Mouse (Mus musculus) limb, embryonic 11.5 days (tissue): Measurements from ENCODE around the gene Slamf9. TPM values are rescaled to one million over a fixed set of nuclear protein-coding genes. Genes with fewer than 3 reads are reported as not detected.

ENCODE experiments used
- ATAC-seq: fragments of 200-750 bp; cut with Nextera tagmentation; 2 replicates; pipeline ENCODE4 v1.8.0; 2017; ENCODE audit warnings: low read depth; ENCODE audit not compliant: insufficient number of reproducible peaks, low FRiP score, low TSS enrichment
- DNase-seq: peaks from one replicate; pipeline ENCODE4 v3.0.0-alpha.2; 2015; ENCODE audit warnings: low spot score
- H3K27ac ChIP-seq: fragments of 300-500 bp; sonication (generic); replicated peaks from 2 replicates; pipeline ENCODE4 v1.5.1; 2014; ENCODE audit warnings: low read depth, mild to moderate bottlenecking, low read length
- H3K27me3 ChIP-seq: fragments of 300-500 bp; sonication (generic); 2 replicates; pipeline ENCODE4 v1.6.1; 2014; ENCODE audit warnings: mild to moderate bottlenecking, low read length, mixed read lengths; ENCODE audit not compliant: control insufficient read depth, insufficient read depth
- H3K36me3 ChIP-seq: fragments of 300-500 bp; sonication (generic); 2 replicates; pipeline ENCODE4 v1.6.1; 2014; ENCODE audit warnings: mild to moderate bottlenecking, low read length, moderate library complexity, mixed read lengths; ENCODE audit not compliant: control insufficient read depth, insufficient read depth
- H3K4me1 ChIP-seq: fragments of 300-500 bp; sonication (generic); 2 replicates; pipeline ENCODE4 v1.6.1; 2014; ENCODE audit warnings: low read length, mixed read lengths; ENCODE audit not compliant: control insufficient read depth, insufficient read depth
- H3K4me2 ChIP-seq: fragments of 300-500 bp; sonication (generic); 2 replicates; pipeline ENCODE4 v1.6.1; 2014; ENCODE audit warnings: low read depth, mild to moderate bottlenecking, moderate library complexity; ENCODE audit not compliant: severe bottlenecking
- H3K4me3 ChIP-seq: fragments of 300-500 bp; sonication (generic); 2 replicates; pipeline ENCODE4 v1.5.1; 2014; ENCODE audit warnings: low read depth, low read length
- H3K9ac ChIP-seq: fragments of 300-500 bp; sonication (generic); 2 replicates; pipeline ENCODE4 v1.6.1; 2014; ENCODE audit warnings: mild to moderate bottlenecking, low read length
- H3K9me3 ChIP-seq: fragments of 300-500 bp; sonication (generic); 2 replicates; pipeline ENCODE4 v1.6.1; 2016; ENCODE audit warnings: low read length; ENCODE audit not compliant: control insufficient read depth
- WGBS: fragments of 180-500 bp; shearing (Covaris S2); extraction: QIAGEN DNeasy Blood & Tissue Kit; methylation state at CpG from one replicate; pipeline ENCODE4 v1.1.7; 2014; 5-methylcytosine and 5-hydroxymethylcytosine counted together
- polyA plus RNA-seq: library from polyadenylated mRNA; unstranded; fragments of >200 nt; fragmentation: Nextera tagmentation; extraction: Ambion mirVana; gene quantifications from 2 replicates; pipeline ENCODE4 v1.2.1, GENCODE M21; 2014

Slamf9 gene
- polyA plus RNA-seq, 1 experiment from 2014 or later: 0.25 TPM

- Histone ChIP-seq H3K4me1 (0 out of 2 replicates have a peak, but pooled peaks cover 3% of the 10 kb centered on the region), H3K36me3 (no peaks in the 10 kb centered on the region), H3K27ac (no peak overlapping the region), H3K4me2 (no peak overlapping the region), H3K27me3 (no peaks in the 10 kb centered on the region), H3K9me3 (no peaks in the 10 kb centered on the region), H3K9ac (no peak overlapping the region), H3K4me3 (no peak overlapping the region)
- no peak for ATAC-seq
- DNase-seq: no peak
- 77% methylated on average over 1 of the region's 1 CpGs for WGBS
Measured at GRCm38 (mm10) chr1:172515396-172515795, 40.2 kb downstream of the Slamf9 start.

DNA sequence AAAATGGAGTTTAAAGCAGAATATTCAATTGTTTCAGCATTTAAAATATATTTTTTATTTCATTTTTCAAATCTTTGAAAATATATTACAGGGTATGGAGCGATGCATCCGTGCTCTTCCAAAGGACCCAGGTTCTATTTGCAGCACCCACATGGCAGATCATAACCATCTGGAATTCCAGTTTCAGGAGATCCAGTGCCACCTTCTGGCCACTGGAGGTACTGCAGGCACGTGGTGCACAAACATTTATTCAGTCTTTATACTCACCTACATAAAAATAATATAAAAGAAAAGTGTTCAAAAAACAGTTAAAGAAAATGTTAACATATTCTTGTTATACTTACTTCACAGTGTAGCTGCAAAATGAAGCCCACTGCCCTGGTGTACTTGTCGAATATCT, 42.9 kb downstream of the Slamf9 start:
- 81% methylated on average over 4 of the region's 4 CpGs for WGBS

DNA sequence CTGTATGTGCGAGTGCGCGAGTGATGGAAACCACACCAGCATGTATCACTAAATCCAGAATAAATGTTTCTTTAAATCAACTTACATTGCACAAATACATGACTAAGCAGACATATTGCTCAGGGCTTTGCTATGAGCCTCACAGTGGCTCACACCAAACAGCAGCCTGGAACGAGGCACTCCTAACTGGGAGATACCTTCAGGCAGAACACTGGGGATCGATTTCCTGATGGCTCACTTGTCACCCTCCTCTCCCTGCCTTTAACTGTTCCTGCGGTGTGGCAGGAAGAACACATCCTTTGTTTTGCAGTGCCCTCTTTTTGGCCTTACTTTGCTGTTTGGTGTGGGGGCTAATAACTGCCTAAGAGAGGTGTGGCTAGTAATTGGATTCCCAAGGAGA, 44.5 kb downstream of the Slamf9 start:
- Histone ChIP-seq H3K27me3 (no peaks in the 10 kb centered on the region), H3K4me2 (no peak overlapping the region), H3K36me3 (no peaks in the 10 kb centered on the region), H3K27ac (no peak overlapping the region), H3K9ac (no peak overlapping the region), H3K9me3 (no peaks in the 10 kb centered on the region), H3K4me1 (0 out of 2 replicates have a peak, but pooled peaks cover 2% of the 10 kb centered on the region), H3K4me3 (no peak overlapping the region)
- ATAC-seq: no peak
- no peak for DNase-seq
- 63% methylated on average over 6 of the region's 6 CpGs for WGBS

More for the DNA sequence above, 42.9 kb downstream of the Slamf9 start:
- Histone ChIP-seq H3K9ac (no peak overlapping the region), H3K36me3 (no peaks in the 10 kb centered on the region), H3K27me3 (no peaks in the 10 kb centered on the region), H3K9me3 (no peaks in the 10 kb centered on the region), H3K27ac (no peak overlapping the region), H3K4me1 (0 out of 2 replicates have a peak, but pooled peaks cover 2% of the 10 kb centered on the region), H3K4me3 (no peak overlapping the region), H3K4me2 (no peak overlapping the region)
- ATAC-seq (no peak), DNase-seq (no peak)

DNA sequence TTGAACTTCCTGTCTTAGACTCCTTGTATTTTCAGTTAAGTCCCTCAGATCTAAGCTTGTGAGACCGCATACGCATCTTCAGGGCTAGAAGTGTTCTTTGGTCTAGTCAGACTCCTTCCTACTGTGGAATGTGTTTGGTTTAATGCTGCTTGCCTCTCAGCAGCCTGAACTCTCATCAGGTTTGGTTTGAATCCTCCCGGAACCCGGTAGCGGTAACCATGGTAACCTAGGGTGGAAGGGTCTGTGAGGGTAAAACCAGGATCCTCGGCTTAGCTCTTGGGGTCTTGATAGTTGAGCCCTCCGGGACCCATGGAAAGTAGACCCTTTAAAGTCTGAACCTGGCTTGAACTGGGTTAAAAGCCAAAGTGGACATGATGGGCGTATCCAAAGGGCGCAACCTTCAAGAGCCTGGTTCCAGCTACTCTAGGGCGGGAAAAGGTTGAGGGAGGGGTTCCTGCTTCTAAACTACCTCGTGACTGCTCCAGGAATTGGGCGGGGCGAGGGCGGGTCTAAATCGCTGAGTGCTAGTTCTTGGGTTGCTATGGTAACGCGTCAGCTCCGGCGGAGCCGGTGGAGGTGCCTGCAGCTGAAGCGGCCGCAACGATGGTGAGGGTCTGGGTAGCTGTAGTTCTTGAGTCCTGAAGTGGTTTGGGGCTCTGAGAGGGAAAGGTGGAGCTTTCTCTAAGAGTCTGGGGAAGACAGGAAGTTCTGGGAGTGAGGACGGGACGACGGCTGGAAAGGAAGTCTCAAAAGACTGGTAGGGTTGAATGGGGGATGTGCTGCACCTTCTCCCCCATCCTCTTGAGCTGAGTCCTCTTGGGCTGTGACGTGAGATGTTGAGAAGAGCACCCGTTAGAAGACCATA, 45.6 kb downstream of the Slamf9 start, which contains the start of gene Cfap45:
Gene Cfap45 (plus strand): TSS at position 226 of the 865 bp plus-strand sequence.
- H3K9ac ChIP-seq: peak within 1 kb of the TSS; percentile 27; the same call in 1 of the 2 replicates
- no peak within 1 kb of the TSS for H3K27ac ChIP-seq
- H3K4me3 ChIP-seq: peak within 1 kb of the TSS; percentile 23; the same call in 1 of the 2 replicates
- H3K27me3 ChIP-seq: no peaks in the 10 kb centered on the region
- peak within 1 kb of the TSS; percentile 56 for H3K4me2 ChIP-seq
- DNase-seq: peak; percentile 94
- 0 out of 2 replicates have a peak, but pooled peaks cover 2% of the 10 kb centered on the region for H3K4me1 ChIP-seq
- H3K36me3 ChIP-seq: no peaks in the 10 kb centered on the region
- H3K9me3 ChIP-seq: no peaks in the 10 kb centered on the region
- WGBS: 3% methylated on average over 28 of the region's 28 CpGs
- ATAC-seq: peak; percentile 90

DNA sequence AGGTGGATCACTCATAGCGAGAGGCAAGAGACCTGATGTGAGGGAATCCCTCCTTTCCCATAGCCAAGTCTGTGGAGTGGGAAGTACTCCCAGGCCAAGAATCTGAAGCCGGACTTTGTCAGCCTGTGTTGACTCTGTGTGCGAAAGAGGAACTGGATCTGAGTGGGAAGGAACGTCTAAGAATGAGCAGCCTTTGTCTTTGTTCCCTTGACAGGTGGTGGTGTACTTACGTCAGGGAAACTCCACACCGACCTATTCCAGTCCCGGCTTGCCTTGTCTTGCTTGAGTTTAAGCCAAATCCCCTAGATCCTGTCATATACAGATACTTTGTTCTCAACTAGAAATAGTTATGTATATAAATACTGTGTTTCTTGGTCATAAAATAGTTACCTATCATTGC, 47.4 kb downstream of the Slamf9 start:
- H3K4me3 ChIP-seq: no peak overlapping the region
- DNase-seq (no peak), ATAC-seq (no peak)
- H3K27me3 ChIP-seq: no peaks in the 10 kb centered on the region
- no peaks in the 10 kb centered on the region for H3K9me3 ChIP-seq
- no peak overlapping the region for H3K4me2 ChIP-seq
- 0 out of 2 replicates have a peak, but pooled peaks cover 2% of the 10 kb centered on the region for H3K4me1 ChIP-seq
- no peaks in the 10 kb centered on the region for H3K36me3 ChIP-seq
- no peak overlapping the region for H3K9ac ChIP-seq
- 70% methylated on average over 7 of the region's 7 CpGs for WGBS
- H3K27ac ChIP-seq: no peak overlapping the region

- no peak overlapping the region for H3K9ac ChIP-seq
- H3K9me3 ChIP-seq: no peaks in the 10 kb centered on the region
- H3K4me2 ChIP-seq: no peak overlapping the region
- no peak overlapping the region for H3K27ac ChIP-seq
- no peaks in the 10 kb centered on the region for H3K36me3 ChIP-seq
- H3K4me3 ChIP-seq: no peak overlapping the region
- DNase-seq: no peak
- no peak for ATAC-seq
- H3K4me1 ChIP-seq: 0 out of 2 replicates have a peak, but pooled peaks cover 2% of the 10 kb centered on the region
- WGBS: 75% methylated on average over 12 of the region's 12 CpGs
- H3K27me3 ChIP-seq: no peaks in the 10 kb centered on the region
Measured at GRCm38 (mm10) chr1:172523699-172524101, 48.5 kb downstream of the Slamf9 start.

DNA sequence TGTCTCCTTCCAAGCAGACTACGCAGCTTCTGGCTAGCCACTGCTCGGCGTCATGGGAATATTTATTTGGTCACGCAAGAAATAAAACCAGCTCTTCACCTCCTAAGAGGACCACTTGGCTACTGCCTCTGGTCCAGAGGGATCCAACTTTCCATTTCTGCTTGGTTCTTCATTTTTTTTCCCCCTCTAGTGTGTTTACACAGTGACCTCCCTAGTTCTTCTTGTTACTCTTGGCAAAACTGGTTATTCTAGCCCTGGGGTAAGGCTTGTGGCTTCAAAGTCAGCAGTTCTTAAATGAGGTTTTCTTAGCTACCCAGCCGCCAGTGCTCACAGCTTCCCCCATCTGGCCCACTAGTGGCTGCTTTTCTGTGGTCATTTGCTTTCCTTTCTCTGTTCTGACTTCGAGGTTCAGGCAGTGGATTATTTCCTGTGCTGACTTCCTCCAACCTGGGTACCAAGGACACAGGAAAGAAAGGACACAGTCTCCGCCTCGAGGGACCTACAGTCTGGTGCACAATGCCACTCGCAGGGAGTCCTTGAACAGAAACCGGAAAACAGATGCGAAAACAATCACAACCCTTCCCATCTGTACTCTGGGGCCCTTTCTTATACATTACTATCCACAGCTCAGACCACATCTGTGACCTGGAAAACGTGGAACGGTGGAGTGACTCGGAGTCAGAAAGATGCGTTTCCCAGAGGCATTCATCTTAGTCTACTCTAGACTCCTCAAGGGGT, 50.0 kb downstream of the Slamf9 start:
- WGBS: 48% methylated on average over 15 of the region's 15 CpGs
- Histone ChIP-seq H3K4me3 (no peak overlapping the region), H3K4me2 (no peak overlapping the region), H3K4me1 (peaks cover 2% of the 10 kb centered on the region; the same call in 1 of the 2 replicates), H3K36me3 (no peaks in the 10 kb centered on the region), H3K27ac (no peak overlapping the region; the same call in 1 of the 2 replicates), H3K27me3 (no peaks in the 10 kb centered on the region), H3K9ac (no peak overlapping the region), H3K9me3 (no peaks in the 10 kb centered on the region)
- ATAC-seq (no peak), DNase-seq (peak; percentile 53)

GRCm38 (mm10) chr1:172525971-172526370, 50.8 kb downstream of the Slamf9 start:
- no peak overlapping the region for H3K27ac ChIP-seq
- H3K4me3 ChIP-seq: no peak overlapping the region
- 68% methylated on average over 7 of the region's 7 CpGs for WGBS
- peaks cover 7% of the 10 kb centered on the region for H3K4me1 ChIP-seq
- no peak overlapping the region for H3K9ac ChIP-seq
- H3K27me3 ChIP-seq: no peaks in the 10 kb centered on the region
- ATAC-seq (no peak), DNase-seq (no peak)
- no peaks in the 10 kb centered on the region for H3K36me3 ChIP-seq
- no peak overlapping the region for H3K4me2 ChIP-seq
- no peaks in the 10 kb centered on the region for H3K9me3 ChIP-seq
